Mouse (Mus musculus) spleen, adult 2 months (tissue): ENCODE results near the gene 1700042G07Rik.

ENCODE experiments used
- CTCF ChIP-seq: fragments of 200-500 bp; IDR thresholded peaks from 2 replicates; pipeline ENCODE4 v1.5.1; 2011; ENCODE audit warnings: mild to moderate bottlenecking, inconsistent platforms; ENCODE audit not compliant: insufficient read depth, insufficient read length, insufficient replicate concordance; ENCODE audit errors: extremely low read depth
- POLR2A ChIP-seq: fragments of 200-500 bp; IDR thresholded peaks from 2 replicates; pipeline ENCODE4 v1.6.1; 2011; ENCODE audit warnings: low read depth, low read length, inconsistent platforms

DNA sequence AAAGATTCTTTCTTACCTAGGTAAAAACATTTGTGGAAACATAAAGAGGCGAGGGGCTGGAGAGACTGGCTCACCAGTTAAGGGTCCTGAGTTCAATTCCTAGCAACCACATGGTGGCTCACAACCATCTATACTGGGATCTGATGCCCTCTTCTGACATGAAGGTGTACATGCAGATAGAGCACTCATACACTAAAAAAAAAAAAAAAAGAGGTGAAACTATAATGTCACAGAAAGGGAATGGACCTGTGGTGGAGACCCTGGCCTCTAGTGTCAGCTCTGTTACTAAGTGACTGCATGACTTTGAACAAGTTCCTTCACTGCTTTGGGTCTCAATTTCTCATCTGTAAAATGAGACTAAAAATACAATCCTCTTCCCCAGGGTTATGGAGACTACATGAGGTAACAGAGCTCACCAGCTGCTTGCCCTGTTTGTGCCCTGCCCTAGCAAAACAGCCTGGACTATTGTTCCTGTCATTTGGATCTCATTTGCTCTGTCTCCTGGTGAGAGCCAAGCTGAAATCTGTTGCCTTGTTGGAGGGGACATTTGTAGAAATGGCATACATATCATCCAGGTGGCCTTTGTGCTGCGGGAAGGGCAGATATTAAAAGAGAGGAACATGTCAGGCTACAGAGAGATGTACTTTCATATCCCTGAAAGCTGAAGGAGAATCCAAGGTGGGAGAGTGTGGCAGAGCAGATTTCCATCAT is 42.9 kb downstream of the 1700042G07Rik start:
- no peak for TF ChIP-seq CTCF
- TF ChIP-seq POLR2A: no peak
